Comparison of ENCODE assay signal across 8 mouse cellular contexts in genomic region chr5:108270415-108270814, GRCm38 (mm10). TPM values are rescaled to one million over a fixed set of nuclear protein-coding genes. Genes with fewer than 3 reads are reported as not detected.
A peak's percentile ranks its signal among the peaks of the same experiment; 100 is the strongest.
DNase-seq lines count a peak whose midpoint lies in the region; ATAC-seq and TF ChIP-seq lines count a peak whose summit lies in the region.

No protein-coding gene starts in this region.

- H3K27me3 ChIP-seq in lung, embryonic 16.5 days (ENCODE audit: control insufficient read depth, insufficient read depth, low read depth, low read length): no peaks in the 10 kb centered on the region
- H3K27me3 ChIP-seq in embryonic facial prominence, embryonic 14.5 days (replicated peaks; ENCODE audit: control insufficient read depth, insufficient read depth, low read length): no peaks in the 10 kb centered on the region
- no peaks in the 10 kb centered on the region for H3K27me3 ChIP-seq in limb, embryonic 10.5 days (ENCODE audit: low read depth, poor library complexity, severe bottlenecking)

- peaks cover 16% of the 10 kb centered on the region for H3K4me1 ChIP-seq in lung, embryonic 16.5 days (replicated peaks; ENCODE audit: control insufficient read depth, insufficient read depth, low read length)
- H3K4me1 ChIP-seq in embryonic facial prominence, embryonic 14.5 days (ENCODE audit: control insufficient read depth, insufficient read depth, low read length): peaks cover 7% of the 10 kb centered on the region
- H3K4me1 ChIP-seq in limb, embryonic 10.5 days: peaks cover 22% of the 10 kb centered on the region
- H3K4me1 ChIP-seq in olfactory bulb, adult 2 months (ENCODE audit: control insufficient read depth, insufficient read depth, low read length): peaks cover 4% of the 10 kb centered on the region; the same call in 1 of the 2 replicates

- H3K36me3 ChIP-seq in lung, embryonic 16.5 days (ENCODE audit: control insufficient read depth, insufficient read depth, low read length): no peaks in the 10 kb centered on the region
- H3K36me3 ChIP-seq in embryonic facial prominence, embryonic 14.5 days (ENCODE audit: control insufficient read depth, insufficient read depth, low read length): peaks cover 6% of the 10 kb centered on the region; the same call in 1 of the 2 replicates
- peaks cover 33% of the 10 kb centered on the region for H3K36me3 ChIP-seq in limb, embryonic 10.5 days

- H3K4me2 ChIP-seq in lung, embryonic 16.5 days (ENCODE audit: low read depth, low read length): peak overlapping the region; percentile 88
- H3K4me2 ChIP-seq in embryonic facial prominence, embryonic 14.5 days (ENCODE audit: low read depth, low read length): peak overlapping the region; percentile 92

- no peaks in the 10 kb centered on the region for H3K9me3 ChIP-seq in lung, embryonic 16.5 days (ENCODE audit: control insufficient read depth, low read length)
- H3K9me3 ChIP-seq in embryonic facial prominence, embryonic 14.5 days (ENCODE audit: control insufficient read depth, low read length): no peaks in the 10 kb centered on the region
- no peaks in the 10 kb centered on the region for H3K9me3 ChIP-seq in limb, embryonic 10.5 days (replicated peaks)

- ATAC-seq in lung, embryonic 16.5 days (ENCODE audit: low read depth): no peak
- ATAC-seq in embryonic facial prominence, embryonic 14.5 days (ENCODE audit: low read depth): no peak
- no peak for ATAC-seq in activated CD4-positive, CD25-positive, alpha-beta regulatory T cell, adult 4 months

- peak overlapping the region; percentile 100 for H3K4me3 ChIP-seq in lung, embryonic 16.5 days (ENCODE audit: low read length)
- H3K4me3 ChIP-seq in embryonic facial prominence, embryonic 14.5 days (ENCODE audit: low read depth, low read length): peak overlapping the region; percentile 98
- peak overlapping the region; percentile 97 for H3K4me3 ChIP-seq in limb, embryonic 10.5 days
- peak overlapping the region; percentile 7; the same call in 1 of the 2 replicates for H3K4me3 ChIP-seq in olfactory bulb, adult 2 months (ENCODE audit: insufficient read depth, low read depth, low read length)

- TF ChIP-seq CTCF in olfactory bulb, adult 2 months (IDR thresholded peaks at IDR 0.05; ENCODE audit: insufficient read depth, low read depth, low read length): no peak

- H3K9ac ChIP-seq in lung, embryonic 16.5 days (ENCODE audit: low read length): peak overlapping the region; percentile 99
- H3K9ac ChIP-seq in embryonic facial prominence, embryonic 14.5 days (ENCODE audit: low read depth, low read length): peak overlapping the region; percentile 96

- no peak for DNase-seq in lung, postnatal 10 days
- DNase-seq in embryonic facial prominence, embryonic 14.5 days (ENCODE audit: low spot score): no peak
- DNase-seq in limb, embryonic 10.5 days (ENCODE audit: low spot score): no peak
- DNase-seq in retina, embryonic 14.5 days (ENCODE audit: low spot score): no peak
- DNase-seq in cerebellum, postnatal 10 days: no peak

- WGBS in lung, embryonic 16.5 days: 27% methylated on average over 9 of the region's 9 CpGs
- WGBS in embryonic facial prominence, embryonic 14.5 days: 40% methylated on average over 9 of the region's 9 CpGs
- WGBS in limb, embryonic 10.5 days: 53% methylated on average over 9 of the region's 9 CpGs
- 32% methylated on average over 9 of the region's 9 CpGs for WGBS in olfactory bulb, adult 2 months

- no peak for TF ChIP-seq POLR2A in olfactory bulb, adult 2 months (IDR thresholded peaks at IDR 0.05; ENCODE audit: insufficient read depth, low read depth, low read length)

- no peak overlapping the region for H3K27ac ChIP-seq in lung, embryonic 16.5 days (ENCODE audit: low read length)
- no peak overlapping the region for H3K27ac ChIP-seq in embryonic facial prominence, embryonic 14.5 days (replicated peaks; ENCODE audit: low read depth, low read length)
- H3K27ac ChIP-seq in limb, embryonic 10.5 days: no peak overlapping the region
- H3K27ac ChIP-seq in olfactory bulb, adult 2 months (ENCODE audit: insufficient read depth, low read depth, low read length): no peak overlapping the region

RNA-seq across cellular contexts. Expression of gene Dr1, which starts 1.7 kb away (rescaled TPM):
- 40.5 and 45.3 TPM in 2 replicates for polyA plus RNA-seq in lung, embryonic 16.5 days (2015; fragmentation: Nextera tagmentation; extraction: Ambion mirVana)
- 43.6 and 49.0 TPM in 2 replicates for polyA plus RNA-seq in embryonic facial prominence, embryonic 14.5 days (2014; fragmentation: Nextera tagmentation; extraction: Ambion mirVana)
- polyA plus RNA-seq in limb, embryonic 10.5 days (2016; fragmentation: Nextera tagmentation; extraction: Ambion mirVana): 43.4 and 46.4 TPM in 2 replicates
- not detected in 2 replicates for polyA plus RNA-seq in olfactory bulb, adult 2 months (2012; ENCODE audit: insufficient read depth, insufficient read length, low replicate concordance, missing spikeins)
- polyA plus RNA-seq in activated CD4-positive, CD25-positive, alpha-beta regulatory T cell, adult 4 months (2017; shearing (Covaris generic)): 10 to 100 TPM; 33.6 to 37.4 TPM

RNA-seq across cellular contexts. Expression of gene Pigg, which starts 42.0 kb away (rescaled TPM):
- polyA plus RNA-seq in lung, embryonic 16.5 days (2015; fragmentation: Nextera tagmentation; extraction: Ambion mirVana): 7.0 and 7.4 TPM in 2 replicates
- polyA plus RNA-seq in embryonic facial prominence, embryonic 14.5 days (2014; fragmentation: Nextera tagmentation; extraction: Ambion mirVana): 1.9 and 3.3 TPM in 2 replicates
- 6.1 TPM in 2 replicates for polyA plus RNA-seq in limb, embryonic 10.5 days (2016; fragmentation: Nextera tagmentation; extraction: Ambion mirVana)
- polyA plus RNA-seq in olfactory bulb, adult 2 months (2012; ENCODE audit: insufficient read depth, insufficient read length, low replicate concordance, missing spikeins): not detected in 2 replicates
- 1 to 10 TPM; 3.0 to 3.7 TPM for polyA plus RNA-seq in activated CD4-positive, CD25-positive, alpha-beta regulatory T cell, adult 4 months (2017; shearing (Covaris generic))

Comparison
In these comparisons a context has a peak if more than half of its experiments do, and no peak if none do; other contexts are left out.
1. H3K4me3 ChIP-seq: peak in every context shown above with its lines; median percentile 100 in lung, embryonic 16.5 days; 98 in embryonic facial prominence, embryonic 14.5 days; 97 in limb, embryonic 10.5 days; 7 in olfactory bulb, adult 2 months.